Mouse (Mus musculus): ENCODE results near the gene Pccb.

- TF ChIP-seq CTCF (IDR thresholded peaks at IDR 0.05; ENCODE audit: insufficient read depth, low read depth, low read length) (no peak), POLR2A (IDR thresholded peaks at IDR 0.05; ENCODE audit: insufficient read depth, low read depth, low read length) (no peak)
These were observed 26.3 kb upstream of the Pccb start for GRCm38 (mm10) chr9:101061035-101061434.

Measured in olfactory bulb, adult 2 months (tissue).